Mouse (Mus musculus) ovary, postnatal 14 days (tissue): Measurements from ENCODE around the gene Rilp.

Source experiments
- DNase-seq: peaks from one replicate; pipeline ENCODE4 v3.0.0; 2022; ENCODE audit warnings: low spot score

The Rilp gene

GRCm38 (mm10) chr11:75509741-75510626, at the start of gene Rilp:
Gene Rilp (plus strand): TSS chr11:75510094.
- DNase-seq: peak; percentile 59

- peak; percentile 76 for DNase-seq
These were observed 49.6 kb upstream of the Rilp start for GRCm38 (mm10) chr11:75460103-75460843.

DNA sequence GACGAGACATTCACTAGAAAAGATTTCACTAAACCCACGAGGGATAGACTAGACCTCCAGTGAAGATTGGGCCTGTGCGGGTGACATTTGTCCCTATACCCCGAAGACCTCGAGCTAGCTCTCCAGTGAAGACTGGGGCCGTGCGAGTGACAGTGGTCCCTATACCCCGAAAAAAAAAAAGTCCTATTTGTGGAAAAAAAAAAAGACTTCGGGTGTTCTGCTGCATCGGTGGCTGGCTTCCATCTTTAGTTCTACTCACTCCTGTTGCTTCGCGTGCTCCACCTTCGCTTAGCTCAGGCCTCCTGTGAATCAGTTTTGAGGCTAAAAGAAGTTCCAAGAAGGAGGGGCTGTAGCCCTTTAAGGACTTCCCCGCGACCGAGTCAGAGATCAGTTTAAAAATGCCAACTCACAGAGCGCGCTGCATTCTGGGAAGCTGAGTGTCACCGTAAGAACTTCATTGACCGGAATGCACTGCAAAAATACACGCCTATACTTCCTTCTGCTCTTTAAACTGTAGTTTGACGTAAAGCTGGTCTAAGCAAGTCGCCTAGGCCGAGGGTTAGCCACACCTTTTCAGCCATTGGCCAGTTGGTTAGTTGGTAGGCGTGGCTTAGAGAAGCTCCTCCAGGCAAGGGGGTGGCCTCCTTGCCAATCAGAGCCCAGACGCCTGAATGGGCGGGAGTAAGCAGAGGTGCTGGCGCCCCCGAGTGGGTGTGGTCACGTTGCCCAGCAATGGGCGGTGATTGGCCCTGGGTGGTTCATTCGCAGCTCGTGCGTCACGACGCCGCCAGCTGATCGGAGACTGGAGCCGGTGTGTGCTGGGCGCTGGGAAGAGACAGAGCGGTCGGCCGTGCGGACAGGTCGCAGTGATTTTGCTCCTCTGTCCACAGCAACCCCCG, 48.8 kb upstream of the Rilp start, which contains the start of gene Tlcd2:
TSS of gene Tlcd2 (plus strand) at position 872 of the 899 bp plus-strand sequence.
- peak; percentile 95 for DNase-seq

- DNase-seq: peak; percentile 35
These were observed 48.1 kb upstream of the Rilp start for GRCm38 (mm10) chr11:75461743-75462252.

GRCm38 (mm10) chr11:75462253-75462783, 47.6 kb upstream of the Rilp start:
- DNase-seq: peak; percentile 46

- peak; percentile 69 for DNase-seq
These were observed 47.0 kb upstream of the Rilp start for GRCm38 (mm10) chr11:75462865-75463336.

DNA sequence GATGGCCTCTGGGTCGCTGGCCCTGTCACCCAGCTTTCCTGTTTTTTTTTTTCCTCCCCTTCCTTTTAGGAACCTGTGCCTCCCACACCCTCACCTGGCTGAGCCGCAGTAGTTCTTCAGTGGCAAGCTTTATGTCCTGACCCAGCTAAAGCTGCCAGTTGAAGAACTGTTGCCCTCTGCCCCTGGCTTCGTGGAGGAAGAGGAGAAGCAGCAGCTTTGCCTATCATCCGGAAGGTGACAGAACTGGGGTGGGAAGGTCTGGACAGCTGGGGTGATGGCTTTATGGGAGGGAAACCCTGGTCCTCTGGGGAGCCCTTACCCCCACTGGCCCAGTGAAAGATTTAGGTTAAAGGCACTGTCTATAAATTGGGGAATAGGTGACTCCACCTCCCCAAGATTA, 46.3 kb upstream of the Rilp start:
- no peak for DNase-seq

- no peak for DNase-seq
These were observed 45.5 kb upstream of the Rilp start for GRCm38 (mm10) chr11:75464417-75464816.

- no peak for DNase-seq
These were observed 44.8 kb upstream of the Rilp start for GRCm38 (mm10) chr11:75465051-75465450.

- no peak for DNase-seq
These were observed 43.0 kb upstream of the Rilp start for GRCm38 (mm10) chr11:75466731-75467505.

- no peak for DNase-seq
These were observed 42.2 kb upstream of the Rilp start for GRCm38 (mm10) chr11:75467512-75468215.

- no peak for DNase-seq
These were observed 41.5 kb upstream of the Rilp start for GRCm38 (mm10) chr11:75468410-75468809.

DNA sequence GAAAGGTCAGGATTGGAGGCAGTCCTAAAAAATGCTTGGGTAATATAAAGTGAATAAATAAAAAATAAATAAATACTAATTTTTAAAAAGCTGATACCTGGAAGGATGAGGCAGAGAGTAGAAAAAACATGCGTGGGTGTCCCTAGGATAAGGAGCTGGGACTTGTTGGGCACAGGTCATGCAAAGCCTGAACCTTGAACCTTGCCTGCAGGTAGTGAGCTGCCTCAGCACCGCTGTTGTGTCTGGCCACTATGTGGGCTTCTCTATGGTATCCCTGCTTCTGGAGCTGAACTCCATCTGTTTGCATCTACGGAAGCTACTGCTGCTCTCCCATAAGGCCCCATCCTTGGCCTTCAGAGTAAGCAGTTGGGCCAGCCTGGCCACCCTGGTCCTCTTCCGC, 40.6 kb upstream of the Rilp start:
- DNase-seq: no peak

DNA sequence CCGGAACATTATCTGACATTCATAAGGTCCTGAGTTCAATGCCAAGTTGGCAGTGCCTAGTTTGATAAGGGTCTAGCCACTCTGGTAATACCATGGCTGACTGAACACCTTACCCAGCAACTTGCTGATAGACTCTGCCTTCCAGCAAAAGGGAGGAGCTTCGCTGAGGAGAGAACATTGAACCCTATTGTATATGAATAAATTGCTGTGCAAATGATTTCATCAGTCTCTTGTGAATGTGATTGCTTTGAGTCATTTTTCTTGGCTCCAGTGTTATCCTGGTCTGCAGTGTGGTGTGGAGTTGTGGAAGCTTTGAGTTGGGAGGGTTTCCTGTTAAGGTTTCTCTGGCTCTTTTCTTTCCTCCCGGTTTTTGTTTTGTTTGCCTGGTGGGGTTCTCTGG, 39.2 kb upstream of the Rilp start:
- DNase-seq: no peak

DNA sequence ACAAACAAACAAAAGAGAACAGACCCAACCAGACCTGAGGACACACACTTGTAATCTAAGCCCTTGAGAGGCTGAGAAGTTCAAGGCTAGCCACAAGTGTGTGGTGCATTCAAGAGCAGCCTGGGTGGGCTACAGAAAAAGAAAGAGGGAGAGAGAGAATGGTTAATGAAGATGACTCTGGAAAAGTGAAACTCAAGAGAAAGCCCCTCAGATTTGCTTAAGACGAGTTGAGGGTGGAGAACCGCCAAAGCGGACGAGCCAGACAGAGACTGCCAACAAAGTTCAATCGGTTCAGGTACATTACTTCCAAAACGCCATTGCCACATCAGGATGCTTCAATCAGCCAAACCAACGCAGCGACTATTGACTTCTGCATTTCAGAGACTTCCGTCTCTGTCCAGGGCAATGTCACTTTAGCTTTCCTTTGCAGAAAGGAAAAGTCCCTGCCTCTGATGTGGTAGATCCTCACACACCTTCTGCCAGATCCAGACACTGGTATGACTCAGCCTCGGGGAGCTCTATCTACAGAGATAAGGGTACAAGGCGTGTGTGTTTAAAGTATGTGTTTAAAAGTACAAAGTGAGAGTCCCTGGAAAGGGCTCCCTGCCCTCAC, 37.3 kb upstream of the Rilp start:
- no peak for DNase-seq

DNA sequence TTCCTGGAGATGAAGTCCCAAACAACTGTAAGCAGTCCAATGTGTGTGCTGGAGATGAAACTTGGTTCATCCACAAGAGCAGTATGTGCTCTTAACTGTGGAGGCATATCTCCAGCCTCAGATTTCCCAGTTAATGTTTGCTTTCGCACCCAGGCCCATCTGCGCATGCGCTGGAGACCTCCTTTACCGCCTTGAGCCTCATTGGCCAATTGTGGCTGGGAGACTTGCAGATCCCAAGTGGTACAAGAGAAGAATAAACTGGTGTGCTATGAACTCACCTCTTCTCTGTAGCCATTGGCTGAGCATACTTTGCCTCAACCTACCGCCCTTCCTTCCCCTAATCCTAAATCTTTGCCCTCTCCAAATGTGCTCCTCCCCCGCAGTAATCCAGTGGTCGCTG, 36.5 kb upstream of the Rilp start:
- DNase-seq: no peak

GRCm38 (mm10) chr11:75486192-75486591, 23.7 kb upstream of the Rilp start:
- DNase-seq: no peak

- DNase-seq: peak; percentile 96
These were observed 23.2 kb upstream of the Rilp start, which contains the start of gene Prpf8 for GRCm38 (mm10) chr11:75486601-75487285. Gene Prpf8 (plus strand): TSS chr11:75486816.

GRCm38 (mm10) chr11:75487496-75487895, 22.4 kb upstream of the Rilp start:
- DNase-seq: no peak
